Mouse (Mus musculus) mouse embryonic stem cell (cell line): ENCODE measurements around the gene Il16.

Source experiments
- in situ Hi-C, 2 experiments: fragments of 300-500 bp; cut with MboI; formaldehyde crosslinking; loops; 1 replicate in 1 of 2; 3 replicates in 1 of 2; pipeline ENCODE4 v1.14.3; 2019 to 2020; ENCODE audit warnings: low sequenced_read_pairs in 2 of 2, low pct_unique_long_range_greater_than_20kb in 1 of 2, mixed read lengths in 1 of 2; ENCODE audit not compliant: unreplicated experiment in 1 of 2

Gene Il16

DNA sequence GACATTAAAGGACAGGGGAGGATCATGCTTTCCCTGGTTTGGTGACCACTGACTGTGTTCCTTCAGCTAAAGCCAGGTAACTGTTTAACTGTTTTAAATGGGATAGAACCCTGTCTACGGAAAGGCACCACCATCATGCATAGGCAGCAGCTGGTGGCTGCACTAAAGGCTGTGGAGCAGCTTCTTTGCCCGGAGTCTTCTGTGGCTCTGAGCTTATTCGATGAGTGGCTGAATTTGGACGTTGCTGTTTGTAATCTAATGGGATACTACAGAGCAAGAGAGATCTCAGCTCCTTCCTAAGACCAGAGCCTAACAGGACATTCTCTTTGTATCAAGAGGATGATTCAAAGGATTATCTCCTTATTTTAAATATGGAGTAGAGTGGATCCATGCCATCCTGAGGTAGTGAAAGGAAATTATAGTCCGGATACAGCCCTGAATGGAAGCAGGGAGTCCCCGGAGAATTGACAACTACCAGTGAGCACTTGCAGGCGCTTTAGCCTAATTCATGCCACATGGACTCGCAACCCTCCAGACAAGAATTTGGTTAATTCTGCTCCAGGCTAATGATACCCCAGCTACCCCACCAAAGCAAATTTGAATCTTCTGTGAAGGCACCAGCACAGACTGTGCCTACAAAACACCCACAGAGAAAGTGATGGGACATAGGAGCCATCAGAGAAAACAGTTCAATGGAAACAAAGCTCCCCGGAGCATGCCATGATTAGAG lies 42.3 kb downstream of the Il16 start:
- in situ Hi-C loops: no loop called here

DNA sequence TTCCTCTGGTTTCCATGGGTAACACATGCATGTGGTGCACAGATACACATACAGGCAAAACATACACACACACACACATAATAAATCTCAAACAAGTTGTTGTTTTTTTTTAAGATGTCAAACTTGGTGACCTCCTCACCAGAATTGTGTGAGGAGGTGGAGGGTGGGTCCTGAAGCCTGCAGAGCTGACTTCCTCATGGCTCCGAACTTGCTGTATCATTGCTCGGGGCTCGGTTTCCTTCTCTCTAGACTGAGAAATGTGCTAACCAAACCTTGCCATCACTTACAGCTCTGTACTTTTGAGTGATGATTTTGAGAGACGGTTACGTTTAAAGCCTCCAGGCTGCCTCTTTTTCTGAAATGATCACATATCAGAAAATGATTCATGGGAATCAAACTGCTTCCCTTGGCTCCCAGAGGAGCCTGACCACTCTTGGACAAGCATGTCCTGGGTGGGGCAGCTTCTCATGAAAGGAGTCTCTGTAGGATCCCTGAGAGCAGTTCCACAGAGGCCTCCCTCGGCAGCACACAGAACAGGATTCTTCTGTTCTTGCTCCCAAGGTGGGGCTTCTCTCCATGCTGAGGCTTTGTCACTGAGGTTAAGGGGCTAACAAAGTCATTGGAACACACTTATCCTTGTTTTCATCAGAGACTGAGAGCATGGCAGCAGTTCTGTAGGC lies 46.3 kb downstream of the Il16 start:
- in situ Hi-C loops: no loop called here

DNA sequence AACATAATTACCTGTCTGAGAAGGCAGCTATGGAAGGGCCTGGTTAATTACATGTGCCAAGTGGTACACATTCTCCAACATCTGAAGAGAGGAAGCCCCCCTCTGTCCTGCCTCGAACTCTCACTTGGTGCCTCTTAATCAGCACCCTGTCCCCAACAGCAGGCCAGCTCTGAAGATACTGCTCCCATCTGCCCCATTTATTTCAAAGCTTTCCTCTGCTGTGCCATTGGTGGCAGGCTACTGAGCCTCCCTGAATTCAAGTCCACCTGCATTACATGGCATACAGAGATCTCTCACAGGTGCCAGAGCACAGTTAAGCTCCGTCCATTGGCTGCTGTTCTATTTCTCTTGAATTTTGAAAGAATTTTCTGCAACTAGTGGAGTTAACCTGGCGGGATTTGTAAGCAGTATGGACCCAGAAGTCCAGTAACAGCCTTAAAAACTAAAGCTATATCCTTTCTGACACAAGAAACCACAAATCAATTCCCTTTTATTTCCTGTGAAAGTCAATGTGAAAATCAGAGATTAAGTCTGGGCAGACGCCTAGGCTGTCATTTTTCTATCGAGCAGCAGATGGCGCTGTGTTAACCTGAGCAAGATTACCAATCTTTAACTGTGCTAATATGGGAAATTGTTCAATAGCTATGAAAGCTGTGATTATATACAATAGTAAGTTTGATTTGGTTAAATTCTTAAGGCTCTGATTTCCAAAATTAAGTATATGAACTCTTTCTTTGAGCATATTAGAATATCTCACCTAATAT lies 49.9 kb downstream of the Il16 start:
- in situ Hi-C loops: no loop called here

DNA sequence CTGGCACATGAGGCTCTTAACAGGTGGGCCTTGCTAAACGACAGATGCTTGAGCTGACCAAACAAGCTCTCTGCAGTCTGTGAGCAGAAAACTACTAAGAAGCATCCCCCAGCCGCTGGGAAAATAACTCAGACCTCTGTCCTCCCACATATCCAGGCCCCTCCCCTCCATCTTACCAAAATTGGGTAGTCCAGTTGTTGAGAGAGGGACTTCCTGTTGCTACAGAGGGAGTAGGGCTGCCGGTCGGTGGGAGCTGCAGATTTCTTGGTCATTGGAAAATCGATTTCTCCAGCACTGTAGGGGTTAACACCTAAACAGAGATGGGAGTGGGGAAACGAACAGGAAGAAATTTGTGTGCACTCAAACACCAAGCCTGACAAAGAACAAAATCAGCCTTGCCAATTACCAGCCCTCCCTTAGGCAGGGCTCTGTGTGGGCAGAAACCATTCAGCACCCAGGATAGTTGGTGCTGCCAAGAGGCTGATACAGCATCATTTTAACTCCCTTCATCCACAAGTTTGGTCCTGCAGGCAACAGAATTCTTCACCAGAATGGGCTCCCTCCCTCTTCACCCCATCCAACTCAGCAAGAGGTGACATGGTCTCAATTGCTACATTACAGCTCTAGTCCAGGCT lies 62.8 kb downstream of the Il16 start:
- in situ Hi-C loops: no loop called here

DNA sequence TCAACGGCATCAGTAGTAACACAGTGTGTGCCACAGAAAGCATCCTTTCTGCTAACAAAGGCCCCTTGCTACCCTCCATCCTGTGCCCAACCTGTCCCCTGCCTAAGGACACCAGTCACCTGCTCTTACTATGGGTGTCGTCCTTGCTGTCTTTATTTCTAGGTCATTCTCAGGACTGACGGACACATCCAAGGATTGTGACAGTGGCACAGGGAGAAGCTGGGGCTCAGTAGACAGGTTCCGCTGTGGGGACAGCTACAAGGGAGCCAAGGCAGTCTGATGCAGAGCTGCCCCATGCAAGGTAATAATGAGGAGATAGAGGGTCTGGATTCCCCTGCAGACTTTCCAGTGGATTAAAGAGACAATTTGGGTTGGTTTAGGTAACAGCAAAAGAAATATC lies 67.0 kb downstream of the Il16 start:
- in situ Hi-C loops: loop anchor here in 1 of 2 experiments (10.0 kb wide), 1 partner anchor 104 kb away; no protein-coding TSS in a partner anchor

DNA sequence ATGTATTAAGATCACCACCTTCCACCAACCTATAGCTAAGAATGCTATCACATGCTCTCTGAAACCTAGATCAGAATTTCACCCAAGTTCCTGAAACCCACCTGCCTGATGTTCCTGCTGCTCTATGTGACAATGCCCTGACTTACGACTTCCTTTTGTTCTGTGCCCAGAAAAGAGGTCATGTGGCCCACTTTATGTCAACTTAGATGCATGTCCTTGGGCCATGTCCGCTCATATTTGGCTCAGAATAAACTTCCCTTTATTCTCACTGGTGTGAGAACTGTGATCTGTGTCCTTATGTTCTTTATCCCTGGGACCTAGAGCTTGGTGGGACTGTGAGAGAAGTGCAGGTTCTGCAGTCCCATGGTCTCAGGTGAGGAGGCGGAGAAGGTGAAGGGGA lies 68.2 kb downstream of the Il16 start:
- in situ Hi-C loops: loop anchor here in 1 of 2 experiments (10.0 kb wide), 1 partner anchor 102 kb away; no protein-coding TSS in a partner anchor

DNA sequence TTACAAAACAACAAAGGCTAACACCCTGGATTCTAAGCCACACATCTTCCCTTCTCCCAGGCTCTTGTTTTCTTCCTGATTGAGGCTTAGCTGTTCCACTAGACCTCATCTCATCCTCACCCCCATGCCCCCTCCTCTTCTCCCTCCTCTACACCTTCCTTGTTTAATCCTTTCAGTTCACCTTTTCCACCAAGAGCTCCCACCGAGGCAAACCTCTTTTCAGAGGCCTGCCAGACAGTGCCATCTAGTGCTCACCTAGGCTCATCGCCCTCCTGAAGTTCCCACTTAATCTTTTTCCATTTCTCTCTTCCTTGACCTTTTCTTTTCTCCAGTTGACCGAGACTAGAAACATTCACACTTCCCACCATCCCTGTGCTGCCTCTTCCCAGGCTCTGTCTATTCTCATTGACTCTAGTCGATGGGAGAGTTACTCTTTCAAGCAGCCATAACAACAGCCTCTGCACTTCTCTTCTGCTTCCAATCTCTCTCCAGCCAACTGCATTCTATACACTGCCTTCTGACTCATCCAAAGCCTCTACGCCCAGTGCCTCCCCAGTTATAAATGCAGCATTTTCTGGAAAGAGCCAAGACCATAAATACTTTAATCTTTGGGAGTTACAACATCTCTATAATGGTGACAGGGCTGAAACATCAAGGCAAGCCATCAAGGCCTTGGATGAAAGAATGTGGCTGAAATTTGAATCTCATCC lies 69.8 kb downstream of the Il16 start:
- in situ Hi-C loops: loop anchor here in 1 of 2 experiments (10.0 kb wide), 1 partner anchor 101 kb away; no protein-coding TSS in a partner anchor

DNA sequence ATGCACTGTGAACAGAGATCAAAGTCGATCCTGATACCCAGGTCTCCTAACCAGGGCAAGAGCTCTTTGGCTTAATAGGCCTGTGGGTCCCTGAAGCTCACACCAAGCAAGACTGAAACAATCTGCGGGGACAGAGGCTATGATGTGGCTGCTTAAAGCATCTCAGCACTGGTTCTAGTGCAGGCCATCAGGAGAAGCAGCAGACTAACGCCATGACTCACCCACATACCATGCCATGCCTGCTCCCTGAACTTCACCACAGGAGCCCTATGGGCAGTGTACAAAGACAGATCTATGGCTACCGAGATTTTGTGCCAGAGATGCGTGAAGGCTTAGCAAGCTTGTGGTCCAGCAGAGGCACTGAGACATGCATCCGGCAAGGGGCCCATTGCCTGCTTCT lies 74.0 kb downstream of the Il16 start:
- in situ Hi-C loops: loop anchor here in 1 of 2 experiments (10.0 kb wide), 1 partner anchor 97 kb away; no protein-coding TSS in a partner anchor

DNA sequence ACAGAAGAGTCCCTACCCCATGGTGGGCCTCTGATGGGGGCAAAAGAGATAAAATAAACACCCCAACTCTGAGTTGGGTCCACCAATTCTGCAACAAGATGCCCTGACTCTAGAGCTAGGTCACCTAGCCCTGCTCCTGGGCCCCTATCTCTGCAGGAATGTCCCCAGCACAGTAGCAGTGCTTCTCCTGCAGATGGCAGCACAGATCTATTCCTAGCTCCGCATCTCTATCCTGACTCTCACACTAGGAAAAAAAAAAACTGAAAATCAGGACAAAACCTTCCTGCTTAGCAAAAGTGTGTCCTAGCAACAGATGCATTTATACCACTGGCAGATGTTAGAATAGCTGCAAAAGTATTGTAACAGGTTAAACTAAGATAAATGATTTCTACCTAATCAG lies 76.8 kb downstream of the Il16 start:
- in situ Hi-C loops: no loop called here

DNA sequence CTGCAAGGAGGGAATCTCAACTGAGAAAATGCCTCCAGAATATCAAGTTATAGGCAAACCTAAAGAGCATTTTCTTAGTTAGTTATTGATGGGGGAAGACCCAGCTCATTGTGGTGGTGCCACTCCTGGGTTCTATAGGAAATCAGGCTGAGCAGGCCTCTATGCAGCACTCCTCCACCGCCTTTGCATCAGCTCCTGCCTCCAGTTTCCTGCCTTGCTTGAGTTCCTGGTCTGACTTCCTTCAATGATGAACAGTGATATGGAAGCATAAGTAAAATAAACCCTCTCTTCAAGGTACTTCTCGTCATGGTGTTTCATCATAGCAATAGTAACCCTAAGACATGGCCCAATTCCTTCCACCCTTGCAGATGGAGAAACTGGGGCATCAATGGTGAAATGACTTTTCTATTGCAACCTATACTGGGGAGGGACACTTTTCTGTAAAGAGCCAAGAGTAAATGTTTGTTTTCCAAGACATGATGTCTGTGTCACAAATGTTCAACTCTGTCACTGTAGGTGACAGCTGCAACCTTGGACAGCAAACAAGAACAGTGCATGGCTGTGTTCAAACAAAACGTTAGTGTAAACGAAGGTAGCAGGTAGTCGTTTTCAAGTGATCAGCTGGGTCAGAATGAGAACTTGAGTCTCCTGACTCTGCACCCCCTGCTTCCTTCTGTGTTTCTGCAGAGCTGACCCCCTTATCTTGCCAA lies 77.4 kb downstream of the Il16 start:
- in situ Hi-C loops: no loop called here

DNA sequence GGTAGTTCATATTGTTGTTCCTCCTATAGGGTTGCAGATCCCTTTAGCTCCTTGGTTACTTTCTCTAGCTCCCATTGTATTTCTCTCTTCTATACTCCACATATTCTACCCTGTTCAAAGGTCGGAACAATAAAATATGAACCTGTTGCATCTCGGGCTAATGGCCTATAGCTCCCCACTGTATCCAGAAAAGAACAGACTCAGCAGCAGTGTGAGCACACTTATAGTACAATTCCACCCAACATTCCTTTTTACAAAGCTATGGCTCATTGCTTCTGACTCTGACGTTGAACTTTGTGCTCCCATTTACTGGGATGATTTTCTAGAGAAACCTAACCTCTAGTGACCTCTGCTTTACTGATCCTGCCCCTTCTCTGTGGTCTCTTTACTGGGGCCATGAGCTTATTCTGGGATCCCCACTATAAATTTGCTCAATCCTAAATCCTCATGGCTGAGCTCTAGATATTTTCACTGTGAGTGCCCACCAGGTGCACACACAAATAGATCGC lies 79.4 kb downstream of the Il16 start:
- in situ Hi-C loops: no loop called here

DNA sequence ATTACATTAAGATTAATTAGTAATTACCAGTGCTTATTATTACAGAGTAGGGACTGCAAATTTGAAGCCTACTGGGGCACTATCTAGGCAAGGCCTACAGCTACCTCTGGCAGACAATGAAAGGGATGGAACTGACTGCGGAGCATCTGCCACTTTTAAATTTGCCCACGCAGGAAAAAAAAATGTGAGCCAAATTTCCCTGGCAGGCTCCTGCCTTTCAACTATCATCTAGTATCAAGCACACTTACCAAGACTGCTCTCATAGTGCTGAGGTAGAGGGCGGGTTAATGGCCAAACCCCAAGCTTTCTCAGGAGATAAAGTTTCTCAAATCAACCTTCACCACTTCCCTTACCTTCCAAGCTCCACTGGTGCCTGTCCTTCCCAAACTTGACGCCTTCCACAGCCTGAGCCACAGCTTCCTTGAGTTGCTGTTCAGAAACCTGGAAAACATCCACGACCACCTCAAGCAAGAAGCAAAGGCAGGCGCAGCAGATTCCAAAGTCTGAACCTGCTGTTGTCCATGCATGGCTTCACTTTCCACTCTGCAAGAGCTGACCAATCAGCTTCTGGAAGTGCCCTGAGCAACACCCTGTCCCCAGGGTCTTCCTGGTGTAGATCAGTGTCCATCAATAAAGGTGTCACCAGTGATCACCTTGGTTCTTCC lies 82.7 kb downstream of the Il16 start:
- in situ Hi-C loops: no loop called here

DNA sequence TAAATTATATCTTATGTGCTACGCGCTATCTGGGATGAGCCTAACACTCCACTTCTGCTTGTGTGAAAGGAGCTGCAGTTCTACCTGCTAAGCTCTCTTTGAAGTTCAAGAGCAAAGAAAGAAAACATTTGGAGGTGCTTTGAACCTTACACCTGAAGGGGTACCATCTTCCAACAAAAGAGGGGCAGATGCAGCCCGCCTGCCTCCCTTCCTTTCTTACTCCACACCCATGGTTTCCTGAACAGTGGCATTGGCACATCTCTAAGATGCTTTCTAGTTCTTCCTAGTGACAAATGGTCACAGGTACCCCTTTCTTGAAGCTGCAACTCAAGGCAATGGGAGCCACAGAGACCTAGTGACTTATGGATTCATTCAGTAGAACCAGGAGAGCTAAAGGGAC lies 83.8 kb downstream of the Il16 start:
- in situ Hi-C loops: no loop called here

DNA sequence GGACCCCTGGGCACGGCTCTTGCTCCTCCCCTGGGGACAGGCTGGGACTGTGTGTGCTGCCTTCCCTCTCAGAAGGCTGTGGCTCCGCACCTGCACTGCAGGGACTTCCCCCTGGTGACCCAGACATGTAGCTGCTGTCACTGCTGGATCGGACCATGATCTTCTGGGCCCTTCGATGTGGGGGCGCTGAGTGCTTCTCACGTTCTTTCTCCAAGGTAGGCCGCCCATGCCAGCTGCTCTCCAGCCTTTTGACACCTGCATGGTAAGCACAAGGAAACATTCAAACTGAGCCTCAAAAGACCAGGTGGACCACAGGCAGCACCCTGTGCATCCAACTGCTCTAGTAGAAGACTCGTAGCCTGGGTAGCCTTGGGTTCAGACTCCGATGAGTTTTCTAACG lies 84.5 kb downstream of the Il16 start:
- in situ Hi-C loops: no loop called here

DNA sequence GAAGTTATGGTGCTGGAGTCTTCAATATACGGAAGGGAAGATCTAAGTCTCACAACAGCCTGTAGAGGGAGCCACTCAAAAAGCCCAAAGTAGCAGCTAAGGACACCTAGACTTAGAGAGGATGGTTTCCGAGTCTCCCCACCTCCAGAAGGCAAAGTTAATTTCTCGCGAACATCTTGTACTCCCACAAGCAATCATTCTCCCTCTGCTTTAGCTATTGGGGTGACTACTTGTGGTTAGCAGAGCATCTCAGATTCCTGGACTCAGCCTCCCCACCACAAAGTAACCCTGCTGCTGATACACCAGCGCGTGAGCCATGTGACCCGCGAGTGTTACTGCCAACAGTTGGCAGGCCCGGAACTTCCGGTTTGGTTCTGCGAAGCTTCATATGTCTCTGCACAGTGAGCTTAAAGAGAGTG lies 85.2 kb downstream of the Il16 start:
- in situ Hi-C loops: no loop called here

DNA sequence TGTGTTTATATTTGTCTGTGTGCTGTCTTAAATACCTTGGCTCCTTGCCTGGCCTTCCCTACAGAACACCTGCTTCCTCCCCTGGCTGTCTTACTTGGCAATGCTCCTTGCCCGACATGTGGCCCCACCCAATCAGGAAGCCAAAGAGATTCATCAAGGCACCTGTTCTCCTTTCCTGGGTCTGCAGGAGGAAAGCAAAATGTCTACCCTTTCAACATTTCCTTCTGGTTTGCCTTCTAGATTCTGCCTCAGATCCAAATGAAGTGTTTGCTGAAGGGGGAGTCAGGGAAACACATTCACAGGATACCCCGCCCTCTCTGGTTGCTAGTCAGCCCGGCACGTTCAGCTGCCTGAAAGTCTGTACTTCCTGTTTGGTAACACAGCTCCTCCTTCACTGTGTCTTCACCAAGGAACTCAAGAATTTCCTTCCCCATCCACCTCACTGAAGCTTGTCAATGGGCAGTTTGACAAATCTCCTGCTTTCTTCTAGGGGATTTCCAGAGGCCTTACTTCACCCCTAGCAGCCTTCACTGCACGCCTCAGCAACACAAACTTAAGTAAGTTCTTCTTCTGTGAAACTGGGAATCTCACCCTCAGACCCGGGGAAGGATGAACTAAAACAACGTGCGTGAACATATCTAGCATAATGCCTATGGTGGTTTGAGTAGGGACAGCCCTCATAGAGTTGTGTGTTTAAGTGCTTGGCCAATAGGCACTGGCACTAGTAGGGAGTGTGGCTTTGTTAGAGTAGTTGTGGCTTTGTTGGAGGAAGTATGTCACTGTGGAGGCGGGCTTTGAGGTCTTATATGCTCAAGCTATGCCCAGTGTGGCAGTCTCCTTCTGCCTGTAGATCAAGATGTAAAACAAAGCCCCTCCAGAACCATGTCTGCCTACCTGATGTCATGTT lies 86.1 kb downstream of the Il16 start:
- in situ Hi-C loops: no loop called here
